ENCODE assay signal across 25 mouse cellular contexts in the genomic region with DNA sequence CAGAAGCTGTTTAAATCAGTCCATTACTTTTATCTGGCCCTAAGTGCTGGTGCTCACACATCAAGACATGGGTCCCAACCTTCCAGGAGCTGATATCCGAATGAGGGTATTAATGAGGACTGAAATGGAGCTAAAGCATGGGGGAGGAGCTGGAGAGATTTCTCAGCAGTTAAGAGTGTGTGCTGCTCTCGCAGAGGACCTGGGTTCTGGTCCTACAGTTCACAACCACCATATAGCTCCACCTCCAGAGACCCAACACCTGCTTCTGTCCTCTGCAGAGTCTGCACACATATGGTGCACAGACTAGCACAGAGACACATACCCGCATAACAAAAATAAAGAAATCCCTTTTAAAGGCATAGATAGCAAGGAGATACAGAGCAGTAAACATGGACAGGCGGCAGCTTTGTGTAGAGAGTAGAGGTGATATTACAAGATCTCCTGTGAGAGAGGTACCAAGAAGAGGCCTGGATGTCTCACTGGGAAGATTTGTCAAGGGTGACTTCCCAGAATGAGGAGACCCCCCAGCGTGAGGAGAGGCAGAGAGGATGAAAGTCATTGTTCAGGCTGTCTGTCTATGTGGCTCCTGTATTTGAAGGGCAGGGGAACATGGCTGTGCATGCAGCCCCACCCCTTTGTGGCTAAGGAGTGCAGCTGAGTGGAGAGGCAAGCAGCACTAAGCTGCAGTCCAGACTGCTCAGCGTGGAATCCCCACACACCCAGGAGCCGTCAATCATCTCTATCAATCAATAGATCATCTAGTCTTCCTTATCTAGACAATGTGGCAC.
A peak's percentile ranks its signal among the peaks of the same experiment; 100 is the strongest.
DNase-seq lines count a peak whose midpoint lies in the region; ATAC-seq and TF ChIP-seq lines count a peak whose summit lies in the region.
"Had no signal": no experiment of that assay in that cellular context is flagged by ENCODE, and none has a peak within 500 bp of the region (broad histone marks: within the 10 kb centered on the region; RNA-seq: fewer than 3 reads in every experiment).

No protein-coding gene starts in this region.

- ATAC-seq in hindbrain, embryonic 13.5 days (ENCODE audit: low FRiP score): no peak
- 0 out of 2 replicates have a peak, but pooled peaks have one; percentile 38 for ATAC-seq in midbrain, embryonic 11.5 days (ENCODE audit: low FRiP score)
- ATAC-seq in midbrain, postnatal 0 days (ENCODE audit: low FRiP score): no peak
- ATAC-seq in limb, embryonic 12.5 days (ENCODE audit: insufficient number of reproducible peaks, insufficient read depth, low FRiP score, low TSS enrichment, low read depth): peak; percentile 52; the same call in 1 of the 2 replicates
- no peak for ATAC-seq in megakaryocyte-erythroid progenitor cell, adult 5-6 weeks (replicated peaks; ENCODE audit: low FRiP score, low TSS enrichment, poor library complexity, severe bottlenecking)
- ATAC-seq: forebrain, postnatal 0 days; Patski had no signal

- H3K4me2 ChIP-seq in hindbrain, embryonic 13.5 days: no peak overlapping the region
- no peak overlapping the region for H3K4me2 ChIP-seq in midbrain, embryonic 11.5 days
- H3K4me2 ChIP-seq in midbrain, postnatal 0 days (ENCODE audit: low read depth, low read length, poor library complexity, severe bottlenecking): no peak overlapping the region
- no peak overlapping the region for H3K4me2 ChIP-seq in limb, embryonic 12.5 days
- H3K4me2 ChIP-seq: heart, embryonic 15.5 days; hindbrain, embryonic 15.5 days; kidney, embryonic 15.5 days; midbrain, embryonic 12.5 days had no signal

- no peak overlapping the region for H3K9ac ChIP-seq in hindbrain, embryonic 13.5 days
- H3K9ac ChIP-seq in midbrain, embryonic 11.5 days (ENCODE audit: low read length): no peak overlapping the region
- H3K9ac ChIP-seq in midbrain, postnatal 0 days (replicated peaks; ENCODE audit: low read length, poor library complexity, severe bottlenecking): no peak overlapping the region
- no peak overlapping the region for H3K9ac ChIP-seq in limb, embryonic 12.5 days (replicated peaks)
- H3K9ac ChIP-seq: forebrain, postnatal 0 days; heart, embryonic 15.5 days; hindbrain, embryonic 15.5 days; kidney, embryonic 15.5 days; liver, embryonic 14.5 days; midbrain, embryonic 12.5 days had no signal

- H3K27me3 ChIP-seq in hindbrain, embryonic 10.5 days (ENCODE audit: insufficient read depth, poor library complexity, severe bottlenecking): no peaks in the 10 kb centered on the region
- no peaks in the 10 kb centered on the region for H3K27me3 ChIP-seq in hindbrain, embryonic 13.5 days
- H3K27me3 ChIP-seq in midbrain, embryonic 11.5 days (ENCODE audit: control insufficient read depth, insufficient read depth, low read length): no peaks in the 10 kb centered on the region
- H3K27me3 ChIP-seq in midbrain, postnatal 0 days (ENCODE audit: insufficient read depth, low read length): no peaks in the 10 kb centered on the region
- no peaks in the 10 kb centered on the region for H3K27me3 ChIP-seq in limb, embryonic 12.5 days
- H3K27me3 ChIP-seq: heart, embryonic 15.5 days; hindbrain, embryonic 15.5 days; kidney, embryonic 15.5 days; midbrain, embryonic 12.5 days; Patski had no signal

- no peaks in the 10 kb centered on the region for H3K9me3 ChIP-seq in hindbrain, embryonic 10.5 days
- H3K9me3 ChIP-seq in hindbrain, embryonic 13.5 days: no peaks in the 10 kb centered on the region
- H3K9me3 ChIP-seq in midbrain, embryonic 11.5 days (ENCODE audit: control insufficient read depth, low read length): no peaks in the 10 kb centered on the region
- no peaks in the 10 kb centered on the region for H3K9me3 ChIP-seq in midbrain, postnatal 0 days (ENCODE audit: low read length)
- H3K9me3 ChIP-seq in limb, embryonic 12.5 days: no peaks in the 10 kb centered on the region
- H3K9me3 ChIP-seq: heart, embryonic 15.5 days; hindbrain, embryonic 15.5 days; kidney, embryonic 15.5 days; midbrain, embryonic 12.5 days had no signal

- peak; percentile 23 to 24 for DNase-seq in cerebellum, postnatal 10 days
- DNase-seq in cerebellum, adult 9-11 months: no peak
- no peak for DNase-seq in hindbrain, embryonic 10.5 days (ENCODE audit: low spot score)
- DNase-seq in midbrain, embryonic 11.5 days (ENCODE audit: low spot score, missing footprints): peak; percentile 81
- DNase-seq in midbrain, postnatal 0 days (ENCODE audit: low spot score): no peak
- DNase-seq: adrenal gland, postnatal 25 days; cerebellum, adult 11-12 months; forebrain, postnatal 0 days; heart, postnatal 36 days; kidney, adult 18-20 months; kidney, postnatal 25 days; lung, adult 2 months; lung, postnatal 14 days; right cerebral cortex, postnatal 25 days; spleen, adult 18-20 months had no signal

- no peaks in the 10 kb centered on the region for H3K36me3 ChIP-seq in hindbrain, embryonic 10.5 days
- H3K36me3 ChIP-seq in hindbrain, embryonic 13.5 days: no peaks in the 10 kb centered on the region
- no peaks in the 10 kb centered on the region for H3K36me3 ChIP-seq in midbrain, embryonic 11.5 days (ENCODE audit: control insufficient read depth, insufficient read depth, low read length)
- no peaks in the 10 kb centered on the region for H3K36me3 ChIP-seq in midbrain, postnatal 0 days (ENCODE audit: insufficient read depth, low read length)
- H3K36me3 ChIP-seq in limb, embryonic 12.5 days: no peaks in the 10 kb centered on the region
- H3K36me3 ChIP-seq: G1E; heart, embryonic 15.5 days; hindbrain, embryonic 15.5 days; kidney, embryonic 15.5 days; midbrain, embryonic 12.5 days had no signal

- peaks cover 20% of the 10 kb centered on the region for H3K4me1 ChIP-seq in hindbrain, embryonic 10.5 days (replicated peaks)
- peaks cover 11% of the 10 kb centered on the region; the same call in 1 of the 2 replicates for H3K4me1 ChIP-seq in hindbrain, embryonic 13.5 days (replicated peaks)
- H3K4me1 ChIP-seq in midbrain, embryonic 11.5 days (ENCODE audit: control insufficient read depth, insufficient read depth, low read length): no peaks in the 10 kb centered on the region
- no peaks in the 10 kb centered on the region for H3K4me1 ChIP-seq in midbrain, postnatal 0 days (ENCODE audit: insufficient read depth, low read length)
- H3K4me1 ChIP-seq in limb, embryonic 12.5 days (replicated peaks): peaks cover 17% of the 10 kb centered on the region
- H3K4me1 ChIP-seq: heart, embryonic 15.5 days; hindbrain, embryonic 15.5 days; kidney, embryonic 15.5 days; midbrain, embryonic 12.5 days had no signal

- no peak overlapping the region for H3K4me3 ChIP-seq in hindbrain, embryonic 10.5 days
- H3K4me3 ChIP-seq in hindbrain, embryonic 13.5 days: no peak overlapping the region
- H3K4me3 ChIP-seq in midbrain, embryonic 11.5 days (ENCODE audit: low read depth, low read length): no peak overlapping the region
- no peak overlapping the region for H3K4me3 ChIP-seq in midbrain, postnatal 0 days (ENCODE audit: low read depth, low read length)
- no peak overlapping the region for H3K4me3 ChIP-seq in limb, embryonic 12.5 days (replicated peaks)
- H3K4me3 ChIP-seq: heart, embryonic 15.5 days; hindbrain, embryonic 15.5 days; kidney, embryonic 15.5 days; midbrain, embryonic 12.5 days had no signal

- peak overlapping the region; percentile 56 for H3K27ac ChIP-seq in hindbrain, embryonic 10.5 days
- no peak overlapping the region for H3K27ac ChIP-seq in hindbrain, embryonic 13.5 days
- H3K27ac ChIP-seq in midbrain, embryonic 11.5 days (ENCODE audit: low read depth, low read length): no peak overlapping the region
- H3K27ac ChIP-seq in midbrain, postnatal 0 days (ENCODE audit: low read depth, low read length): no peak overlapping the region
- H3K27ac ChIP-seq in limb, embryonic 12.5 days: no peak overlapping the region
- H3K27ac ChIP-seq: heart, embryonic 15.5 days; hindbrain, embryonic 15.5 days; kidney, embryonic 15.5 days; liver, embryonic 14.5 days; midbrain, embryonic 12.5 days had no signal

- WGBS in hindbrain, embryonic 10.5 days: 63% methylated on average over 7 of the region's 7 CpGs
- 68% methylated on average over 7 of the region's 7 CpGs for WGBS in hindbrain, embryonic 13.5 days
- 62% methylated on average over 7 of the region's 7 CpGs for WGBS in midbrain, embryonic 11.5 days
- 53% methylated on average over 7 of the region's 7 CpGs for WGBS in midbrain, postnatal 0 days
- WGBS in limb, embryonic 12.5 days: 68% methylated on average over 7 of the region's 7 CpGs

- no peak for TF ChIP-seq CTCF in midbrain, postnatal 0 days (IDR thresholded peaks at IDR 0.05)

Comparison
In these comparisons a context has a peak if more than half of its experiments do, and no peak if none do; other contexts are left out.
1. DNase-seq: peak in cerebellum, postnatal 10 days (2 of 2) and midbrain, embryonic 11.5 days (single experiment); none in cerebellum, adult 9-11 months (single experiment), hindbrain, embryonic 10.5 days (single experiment) and midbrain, postnatal 0 days (single experiment).
2. ATAC-seq: peak in midbrain, embryonic 11.5 days (single experiment) and limb, embryonic 12.5 days (single experiment); none in hindbrain, embryonic 13.5 days (single experiment), midbrain, postnatal 0 days (single experiment) and megakaryocyte-erythroid progenitor cell, adult 5-6 weeks (single experiment).